Mouse (Mus musculus): Measurements from ENCODE around the gene C330007P06Rik. TPM values are rescaled to one million over a fixed set of nuclear protein-coding genes. Genes with fewer than 3 reads are reported as not detected.
"Not testable (repeated sequence)": the region's sequence is repeated elsewhere in the genome, so short reads cannot be mapped to it uniquely, and the experiment has no call there.

Gene C330007P06Rik
- polyA plus RNA-seq, 1 experiment from 2014 or later = 36.2 TPM

DNA sequence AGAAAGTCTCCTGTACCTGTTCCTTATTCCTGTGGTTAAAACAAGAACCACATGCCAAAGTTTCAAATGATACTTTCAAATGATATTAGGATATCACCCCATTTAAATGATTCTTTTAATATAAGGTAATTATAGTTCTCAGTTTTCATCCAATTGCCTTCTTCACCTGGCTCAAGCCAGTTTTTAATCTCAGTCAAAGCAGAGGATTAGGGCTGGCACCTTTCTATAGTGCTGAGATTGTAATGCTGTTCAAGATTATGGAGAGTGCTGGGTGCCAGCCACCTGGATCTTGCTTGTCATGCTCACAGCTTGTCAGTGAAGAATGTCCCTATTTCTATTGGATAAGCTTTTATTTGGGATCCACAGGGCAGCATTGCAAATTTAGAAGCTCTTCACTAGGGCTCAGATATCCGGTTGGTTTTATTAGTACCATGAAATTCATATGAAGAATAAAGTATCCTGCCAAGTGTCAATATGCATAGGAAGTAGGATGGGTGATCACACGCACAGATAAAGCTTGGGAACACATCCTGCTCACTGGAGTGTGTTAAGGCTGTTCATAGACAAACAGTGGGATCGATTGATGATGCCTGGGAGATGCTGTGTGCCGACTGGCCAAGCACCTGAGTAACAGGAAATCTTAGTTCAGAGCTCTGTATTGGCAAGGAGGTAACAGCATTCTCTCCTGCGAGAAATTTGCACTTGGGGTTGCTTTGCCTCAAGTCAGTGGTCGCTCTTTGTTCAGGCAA lies 74.6 kb downstream of the C330007P06Rik start:
- Histone ChIP-seq H3K27ac (ENCODE audit: low read depth, low read length) (no peak overlapping the region), H3K4me1 (replicated peaks; ENCODE audit: control insufficient read depth, insufficient read depth, low read length) (no peaks in the 10 kb centered on the region), H3K9me3 (ENCODE audit: control insufficient read depth, low read length) (no peaks in the 10 kb centered on the region), H3K36me3 (ENCODE audit: control insufficient read depth, insufficient read depth, low read length) (no peaks in the 10 kb centered on the region), H3K27me3 (ENCODE audit: control insufficient read depth, insufficient read depth, low read length) (no peaks in the 10 kb centered on the region), H3K4me2 (ENCODE audit: low read depth, low read length, severe bottlenecking) (no peak overlapping the region), H3K9ac (ENCODE audit: low read length) (no peak overlapping the region), H3K4me3 (ENCODE audit: low read depth, low read length) (no peak overlapping the region)
- WGBS = 58% methylated on average over 6 of the region's 6 CpGs
- DNase-seq (ENCODE audit: low spot score) = no peak
- ATAC-seq (replicated peaks; ENCODE audit: low FRiP score) = no peak

DNA sequence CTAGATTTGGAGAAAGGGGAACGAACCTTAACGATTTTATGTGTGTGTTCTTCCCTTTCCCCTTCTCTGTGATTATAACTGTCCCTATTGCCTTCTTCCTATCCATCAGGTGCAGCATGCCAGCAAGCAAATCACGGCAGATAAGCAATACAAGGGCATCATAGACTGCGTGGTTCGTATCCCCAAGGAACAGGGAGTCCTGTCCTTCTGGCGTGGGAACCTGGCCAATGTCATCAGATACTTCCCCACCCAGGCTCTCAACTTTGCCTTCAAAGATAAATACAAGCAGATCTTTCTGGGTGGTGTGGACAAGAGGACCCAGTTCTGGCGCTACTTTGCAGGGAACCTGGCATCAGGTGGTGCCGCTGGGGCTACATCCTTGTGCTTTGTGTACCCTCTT lies 77.2 kb downstream of the C330007P06Rik start:
- Histone ChIP-seq H3K9ac (ENCODE audit: low read length) (peak overlapping the region; percentile 79), H3K4me2 (ENCODE audit: low read depth, low read length, severe bottlenecking) (peak overlapping the region; percentile 52), H3K4me3 (ENCODE audit: low read depth, low read length) (peak overlapping the region; percentile 60)
- H3K36me3 ChIP-seq (ENCODE audit: control insufficient read depth, insufficient read depth, low read length); H3K9me3 ChIP-seq (ENCODE audit: control insufficient read depth, low read length); H3K27me3 ChIP-seq (ENCODE audit: control insufficient read depth, insufficient read depth, low read length); ATAC-seq (replicated peaks; ENCODE audit: low FRiP score); H3K4me1 ChIP-seq (replicated peaks; ENCODE audit: control insufficient read depth, insufficient read depth, low read length); H3K27ac ChIP-seq (ENCODE audit: low read depth, low read length); DNase-seq (ENCODE audit: low spot score): not testable (repeated sequence)
- WGBS = 83% methylated on average over 8 of the region's 8 CpGs

GRCm38 (mm10) chrX:36796163-36796581 lies 77.7 kb downstream of the C330007P06Rik start:
- Histone ChIP-seq H3K27me3 (ENCODE audit: control insufficient read depth, insufficient read depth, low read length) (no peaks in the 10 kb centered on the region), H3K9ac (ENCODE audit: low read length) (peak overlapping the region; percentile 79), H3K4me1 (replicated peaks; ENCODE audit: control insufficient read depth, insufficient read depth, low read length) (no peaks in the 10 kb centered on the region), H3K4me2 (ENCODE audit: low read depth, low read length, severe bottlenecking) (peak overlapping the region; percentile 52), H3K36me3 (ENCODE audit: control insufficient read depth, insufficient read depth, low read length) (no peaks in the 10 kb centered on the region), H3K4me3 (ENCODE audit: low read depth, low read length) (peak overlapping the region; percentile 60), H3K27ac (ENCODE audit: low read depth, low read length) (peak overlapping the region; percentile 79), H3K9me3 (ENCODE audit: control insufficient read depth, low read length) (no peaks in the 10 kb centered on the region)
- ATAC-seq (replicated peaks; ENCODE audit: low FRiP score) = peak; percentile 86
- DNase-seq (ENCODE audit: low spot score) = peak; percentile 86
- WGBS = 20% methylated on average over 41 of the region's 41 CpGs

DNA sequence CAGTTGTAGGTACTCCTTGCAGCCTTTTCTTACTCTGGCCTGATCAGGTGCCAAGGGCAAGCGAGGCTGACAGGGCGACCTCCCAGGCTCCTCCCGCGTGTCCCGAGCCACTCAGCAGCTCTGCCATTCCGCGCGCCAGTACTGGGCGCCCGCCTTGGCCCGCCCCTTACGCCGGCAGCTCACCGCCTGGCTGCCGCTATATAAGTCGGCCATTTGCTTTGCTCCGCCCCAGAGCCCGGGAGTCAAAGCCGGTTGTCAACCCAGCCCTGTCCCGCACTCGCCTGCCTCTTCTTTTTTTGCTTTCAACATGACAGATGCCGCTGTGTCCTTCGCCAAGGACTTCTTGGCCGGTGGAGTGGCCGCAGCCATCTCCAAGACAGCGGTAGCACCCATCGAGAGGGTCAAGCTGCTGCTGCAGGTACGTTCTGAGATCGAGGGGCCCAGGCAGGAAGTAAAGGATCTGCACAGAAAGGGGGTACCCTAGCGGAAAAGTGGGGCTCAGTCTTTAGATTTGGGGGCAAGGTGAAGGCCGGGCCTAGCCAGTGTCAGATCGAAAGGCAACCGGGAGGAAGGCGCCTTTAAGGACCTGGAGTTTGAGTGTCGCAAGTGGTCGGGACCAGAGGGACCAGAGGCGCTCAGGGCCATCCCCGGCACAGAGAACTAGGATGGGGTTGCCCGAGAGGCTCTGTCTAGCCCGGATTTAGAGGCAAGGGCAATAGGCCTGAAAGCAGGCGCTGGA lies 78.3 kb downstream of the C330007P06Rik start, which contains the start of gene Slc25a5:
Gene Slc25a5 (plus strand): TSS at position 228 of the 739 bp plus-strand sequence.
- Histone ChIP-seq H3K27me3 (ENCODE audit: control insufficient read depth, insufficient read depth, low read length) (no peaks in the 10 kb centered on the region), H3K9me3 (ENCODE audit: control insufficient read depth, low read length) (no peaks in the 10 kb centered on the region), H3K27ac (ENCODE audit: low read depth, low read length) (peak within 1 kb of the TSS; percentile 79), H3K4me2 (ENCODE audit: low read depth, low read length, severe bottlenecking) (peak within 1 kb of the TSS; percentile 52), H3K4me3 (ENCODE audit: low read depth, low read length) (peak within 1 kb of the TSS; percentile 60), H3K4me1 (replicated peaks; ENCODE audit: control insufficient read depth, insufficient read depth, low read length) (no peaks in the 10 kb centered on the region), H3K9ac (ENCODE audit: low read length) (peak within 1 kb of the TSS; percentile 79), H3K36me3 (ENCODE audit: control insufficient read depth, insufficient read depth, low read length) (no peaks in the 10 kb centered on the region)
- WGBS = 23% methylated on average over 41 of the region's 41 CpGs
- DNase-seq (ENCODE audit: low spot score) = peak; percentile 88
- ATAC-seq (replicated peaks; ENCODE audit: low FRiP score) = peak; percentile 97

GRCm38 (mm10) chrX:36794571-36794970 lies 79.3 kb downstream of the C330007P06Rik start:
- Histone ChIP-seq H3K27me3 (ENCODE audit: control insufficient read depth, insufficient read depth, low read length) (no peaks in the 10 kb centered on the region), H3K4me2 (ENCODE audit: low read depth, low read length, severe bottlenecking) (no peak overlapping the region), H3K4me3 (ENCODE audit: low read depth, low read length) (no peak overlapping the region), H3K9me3 (ENCODE audit: control insufficient read depth, low read length) (no peaks in the 10 kb centered on the region), H3K9ac (ENCODE audit: low read length) (no peak overlapping the region), H3K27ac (ENCODE audit: low read depth, low read length) (no peak overlapping the region), H3K36me3 (ENCODE audit: control insufficient read depth, insufficient read depth, low read length) (no peaks in the 10 kb centered on the region), H3K4me1 (replicated peaks; ENCODE audit: control insufficient read depth, insufficient read depth, low read length) (no peaks in the 10 kb centered on the region)
- 61% methylated on average over 5 of the region's 5 CpGs for WGBS
- DNase-seq (ENCODE audit: low spot score) (no peak), ATAC-seq (replicated peaks; ENCODE audit: low FRiP score) (no peak)

DNA sequence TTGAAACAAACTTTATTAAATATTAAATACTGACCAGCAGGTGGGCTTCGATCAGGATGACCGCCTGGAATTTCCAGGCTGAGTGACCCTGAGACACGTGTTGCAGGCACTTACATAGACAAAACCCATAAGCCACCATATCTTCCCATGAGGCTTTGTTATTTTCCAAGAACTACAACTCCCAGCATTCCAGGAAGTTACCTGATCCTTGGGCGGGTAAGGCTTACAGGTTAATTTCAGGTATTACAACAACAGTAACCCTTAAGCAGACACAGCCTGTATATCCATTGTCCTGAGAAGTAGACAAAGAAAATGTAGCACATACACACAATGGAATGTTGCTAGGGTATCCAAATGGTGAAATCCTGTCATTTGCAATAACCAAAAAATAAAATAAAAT lies 84.6 kb downstream of the C330007P06Rik start:
- no peak overlapping the region for H3K4me2 ChIP-seq (ENCODE audit: low read depth, low read length, severe bottlenecking)
- H3K4me1 ChIP-seq (replicated peaks; ENCODE audit: control insufficient read depth, insufficient read depth, low read length) = no peaks in the 10 kb centered on the region
- no peak overlapping the region for H3K27ac ChIP-seq (ENCODE audit: low read depth, low read length)
- no peaks in the 10 kb centered on the region for H3K27me3 ChIP-seq (ENCODE audit: control insufficient read depth, insufficient read depth, low read length)
- 60% methylated on average over 4 of the region's 4 CpGs for WGBS
- H3K9ac ChIP-seq (ENCODE audit: low read length) = no peak overlapping the region
- ATAC-seq (replicated peaks; ENCODE audit: low FRiP score) (no peak), DNase-seq (ENCODE audit: low spot score) (no peak)
- H3K4me3 ChIP-seq (ENCODE audit: low read depth, low read length) = no peak overlapping the region
- H3K36me3 ChIP-seq (ENCODE audit: control insufficient read depth, insufficient read depth, low read length) = no peaks in the 10 kb centered on the region
- no peaks in the 10 kb centered on the region for H3K9me3 ChIP-seq (ENCODE audit: control insufficient read depth, low read length)

DNA sequence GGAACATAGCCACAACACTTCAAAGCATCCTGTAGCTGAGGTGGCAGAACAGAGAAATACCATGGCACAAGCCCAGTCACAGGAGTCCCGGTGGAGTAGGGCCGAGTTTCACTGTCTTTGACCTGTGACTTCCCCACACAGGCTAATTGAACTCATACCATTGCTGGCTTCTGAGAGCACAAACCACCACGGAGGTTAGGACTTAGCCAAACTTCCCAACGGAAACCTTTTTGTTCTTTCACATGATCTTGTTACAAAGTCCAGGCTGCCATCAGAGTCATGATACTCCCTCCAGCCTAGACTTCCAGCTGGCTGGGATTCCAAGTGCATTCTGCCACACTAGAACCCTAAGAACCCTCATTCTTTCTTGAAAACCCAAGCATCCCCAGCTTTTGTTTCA lies 96.2 kb downstream of the C330007P06Rik start:
- Histone ChIP-seq H3K9me3 (ENCODE audit: control insufficient read depth, low read length) (no peaks in the 10 kb centered on the region), H3K9ac (ENCODE audit: low read length) (no peak overlapping the region), H3K4me1 (replicated peaks; ENCODE audit: control insufficient read depth, insufficient read depth, low read length) (no peaks in the 10 kb centered on the region), H3K4me3 (ENCODE audit: low read depth, low read length) (no peak overlapping the region), H3K27me3 (ENCODE audit: control insufficient read depth, insufficient read depth, low read length) (no peaks in the 10 kb centered on the region), H3K27ac (ENCODE audit: low read depth, low read length) (no peak overlapping the region), H3K4me2 (ENCODE audit: low read depth, low read length, severe bottlenecking) (no peak overlapping the region), H3K36me3 (ENCODE audit: control insufficient read depth, insufficient read depth, low read length) (no peaks in the 10 kb centered on the region)
- ATAC-seq (replicated peaks; ENCODE audit: low FRiP score) (no peak), DNase-seq (ENCODE audit: low spot score) (no peak)
- WGBS = 77% methylated on average over 4 of the region's 4 CpGs

- 87% methylated on average over 5 of the region's 5 CpGs for WGBS
- Histone ChIP-seq H3K36me3 (ENCODE audit: control insufficient read depth, insufficient read depth, low read length) (no peaks in the 10 kb centered on the region), H3K27me3 (ENCODE audit: control insufficient read depth, insufficient read depth, low read length) (no peaks in the 10 kb centered on the region), H3K27ac (ENCODE audit: low read depth, low read length) (no peak overlapping the region), H3K4me2 (ENCODE audit: low read depth, low read length, severe bottlenecking) (no peak overlapping the region), H3K9me3 (ENCODE audit: control insufficient read depth, low read length) (no peaks in the 10 kb centered on the region), H3K9ac (ENCODE audit: low read length) (no peak overlapping the region), H3K4me1 (replicated peaks; ENCODE audit: control insufficient read depth, insufficient read depth, low read length) (no peaks in the 10 kb centered on the region), H3K4me3 (ENCODE audit: low read depth, low read length) (no peak overlapping the region)
- DNase-seq (ENCODE audit: low spot score) = no peak
- ATAC-seq (replicated peaks; ENCODE audit: low FRiP score) = no peak
Measured at GRCm38 (mm10) chrX:36775520-36775919, 98.4 kb downstream of the C330007P06Rik start.

Measured in forebrain, embryonic 11.5 days (tissue).